Mouse (Mus musculus): ENCODE results near the gene Cog8. TPM values are rescaled to one million over a fixed set of nuclear protein-coding genes. Genes with fewer than 3 reads are reported as not detected.
"Not testable (repeated sequence)": the region's sequence is repeated elsewhere in the genome, so short reads cannot be mapped to it uniquely, and the experiment has no call there.

The Cog8 gene
- polyA plus RNA-seq, 1 experiment from 2014 or later = 24.3 TPM

- WGBS = 1% methylated on average over 80 of the region's 87 CpGs
- Histone ChIP-seq H3K9ac (replicated peaks; ENCODE audit: low read depth) (peak within 1 kb of the TSS; percentile 65), H3K36me3 (ENCODE audit: insufficient read depth, low read length) (peaks cover 38% of the 10 kb centered on the region; the same call in 1 of the 2 replicates), H3K27me3 (replicated peaks; ENCODE audit: insufficient read depth, low read length) (no peaks in the 10 kb centered on the region), H3K4me3 (ENCODE audit: low read depth, low read length) (peak within 1 kb of the TSS; percentile 91), H3K4me1 (ENCODE audit: insufficient read depth, low read depth, low read length) (no peaks in the 10 kb centered on the region), H3K4me2 (replicated peaks; ENCODE audit: low read depth, low read length) (peak within 1 kb of the TSS; percentile 91), H3K9me3 (ENCODE audit: low read length) (no peaks in the 10 kb centered on the region), H3K27ac (ENCODE audit: low read length) (peak within 1 kb of the TSS; percentile 88)
- ATAC-seq (peak; percentile 92), DNase-seq (ENCODE audit: low spot score) (peak; percentile 87)
- TF ChIP-seq EP300 (IDR thresholded peaks at IDR 0.05) (no peak), CTCF (IDR thresholded peaks at IDR 0.05) (no peak; the same call in 1 of the 2 replicates)
Observed at GRCm38 (mm10) chr8:107048061-107048941, 8.2 kb downstream of the Cog8 start, which contains the start of gene Pdf. Gene Pdf, minus strand, starts transcription at chr8:107048614.

DNA sequence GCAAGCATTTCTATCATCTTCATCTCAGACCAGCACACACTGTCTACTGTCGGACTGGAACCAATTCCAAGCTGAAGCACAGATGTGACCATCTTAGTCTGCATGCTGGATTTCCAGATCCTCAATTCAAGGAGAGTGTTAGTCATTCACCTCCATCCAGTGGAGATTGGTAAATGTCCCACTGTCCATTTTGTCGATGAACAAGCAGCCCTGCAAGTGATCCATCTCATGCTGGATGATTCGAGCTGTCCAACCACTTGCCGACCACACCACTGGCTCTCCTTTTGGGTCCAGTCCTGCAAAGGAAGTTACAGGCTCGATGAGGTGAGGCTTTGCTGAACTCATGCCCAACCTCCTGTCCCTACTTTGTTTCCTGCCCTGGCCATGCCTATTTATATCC, 9.5 kb downstream of the Cog8 start:
- no peak for DNase-seq (ENCODE audit: low spot score)
- ATAC-seq = no peak
- Histone ChIP-seq H3K36me3 (ENCODE audit: insufficient read depth, low read length) (peaks cover 40% of the 10 kb centered on the region; the same call in 1 of the 2 replicates), H3K4me3 (ENCODE audit: low read depth, low read length) (no peak overlapping the region), H3K9me3 (ENCODE audit: low read length) (no peaks in the 10 kb centered on the region), H3K9ac (replicated peaks; ENCODE audit: low read depth) (no peak overlapping the region), H3K27ac (ENCODE audit: low read length) (no peak overlapping the region), H3K27me3 (replicated peaks; ENCODE audit: insufficient read depth, low read length) (no peaks in the 10 kb centered on the region), H3K4me2 (replicated peaks; ENCODE audit: low read depth, low read length) (peak overlapping the region; percentile 91; the same call in 1 of the 2 replicates), H3K4me1 (ENCODE audit: insufficient read depth, low read depth, low read length) (no peaks in the 10 kb centered on the region)
- 80% methylated on average over 5 of the region's 5 CpGs for WGBS
- no peak for TF ChIP-seq CTCF (IDR thresholded peaks at IDR 0.05)

GRCm38 (mm10) chr8:107045478-107045877, 11.0 kb downstream of the Cog8 start:
- no peak for DNase-seq (ENCODE audit: low spot score)
- Histone ChIP-seq H3K4me2 (replicated peaks; ENCODE audit: low read depth, low read length) (no peak overlapping the region), H3K4me3 (ENCODE audit: low read depth, low read length) (no peak overlapping the region), H3K27me3 (replicated peaks; ENCODE audit: insufficient read depth, low read length) (no peaks in the 10 kb centered on the region), H3K4me1 (ENCODE audit: insufficient read depth, low read depth, low read length) (no peaks in the 10 kb centered on the region), H3K9ac (replicated peaks; ENCODE audit: low read depth) (no peak overlapping the region), H3K9me3 (ENCODE audit: low read length) (no peaks in the 10 kb centered on the region), H3K27ac (ENCODE audit: low read length) (no peak overlapping the region), H3K36me3 (ENCODE audit: insufficient read depth, low read length) (peaks cover 48% of the 10 kb centered on the region; the same call in 1 of the 2 replicates)
- no peak for ATAC-seq
- 91% methylated on average over 6 of the region's 6 CpGs for WGBS
- TF ChIP-seq EP300 (IDR thresholded peaks at IDR 0.05) = no peak
- no peak for TF ChIP-seq CTCF (IDR thresholded peaks at IDR 0.05)

- ATAC-seq = no peak
- Histone ChIP-seq H3K4me2 (replicated peaks; ENCODE audit: low read depth, low read length) (no peak overlapping the region), H3K27me3 (replicated peaks; ENCODE audit: insufficient read depth, low read length) (no peaks in the 10 kb centered on the region), H3K9ac (replicated peaks; ENCODE audit: low read depth) (no peak overlapping the region), H3K36me3 (ENCODE audit: insufficient read depth, low read length) (peaks cover 52% of the 10 kb centered on the region; the same call in 1 of the 2 replicates), H3K27ac (ENCODE audit: low read length) (no peak overlapping the region), H3K4me1 (ENCODE audit: insufficient read depth, low read depth, low read length) (no peaks in the 10 kb centered on the region), H3K9me3 (ENCODE audit: low read length) (no peaks in the 10 kb centered on the region), H3K4me3 (ENCODE audit: low read depth, low read length) (no peak overlapping the region)
- TF ChIP-seq CTCF (IDR thresholded peaks at IDR 0.05) (no peak), EP300 (IDR thresholded peaks at IDR 0.05) (no peak)
- WGBS = 72% methylated on average over 7 of the region's 7 CpGs
- no peak for DNase-seq (ENCODE audit: low spot score)
Observed at GRCm38 (mm10) chr8:107040632-107041031, 15.9 kb downstream of the Cog8 start.

GRCm38 (mm10) chr8:107036626-107037025, 19.9 kb downstream of the Cog8 start:
- ATAC-seq = peak; percentile 40; the same call in 1 of the 2 replicates
- TF ChIP-seq EP300 (IDR thresholded peaks at IDR 0.05) (no peak), CTCF (IDR thresholded peaks at IDR 0.05) (no peak)
- Histone ChIP-seq H3K27me3 (replicated peaks; ENCODE audit: insufficient read depth, low read length) (no peaks in the 10 kb centered on the region), H3K27ac (ENCODE audit: low read length) (no peak overlapping the region), H3K9me3 (ENCODE audit: low read length) (no peaks in the 10 kb centered on the region), H3K9ac (replicated peaks; ENCODE audit: low read depth) (no peak overlapping the region), H3K4me3 (ENCODE audit: low read depth, low read length) (no peak overlapping the region), H3K4me1 (ENCODE audit: insufficient read depth, low read depth, low read length) (peaks cover 6% of the 10 kb centered on the region; the same call in 1 of the 2 replicates), H3K36me3 (ENCODE audit: insufficient read depth, low read length) (peaks cover 16% of the 10 kb centered on the region; the same call in 1 of the 2 replicates), H3K4me2 (replicated peaks; ENCODE audit: low read depth, low read length) (no peak overlapping the region)
- no peak for DNase-seq (ENCODE audit: low spot score)
- 58% methylated on average over 8 of the region's 8 CpGs for WGBS

GRCm38 (mm10) chr8:107035641-107036040, 20.8 kb downstream of the Cog8 start:
- ATAC-seq = no peak
- Histone ChIP-seq H3K9me3 (ENCODE audit: low read length) (no peaks in the 10 kb centered on the region), H3K36me3 (ENCODE audit: insufficient read depth, low read length) (0 out of 2 replicates have a peak, but pooled peaks cover 11% of the 10 kb centered on the region), H3K27ac (ENCODE audit: low read length) (no peak overlapping the region), H3K4me3 (ENCODE audit: low read depth, low read length) (no peak overlapping the region), H3K9ac (replicated peaks; ENCODE audit: low read depth) (no peak overlapping the region), H3K4me2 (replicated peaks; ENCODE audit: low read depth, low read length) (no peak overlapping the region), H3K27me3 (replicated peaks; ENCODE audit: insufficient read depth, low read length) (no peaks in the 10 kb centered on the region), H3K4me1 (ENCODE audit: insufficient read depth, low read depth, low read length) (peaks cover 6% of the 10 kb centered on the region; the same call in 1 of the 2 replicates)
- 85% methylated on average over 3 of the region's 3 CpGs for WGBS
- DNase-seq (ENCODE audit: low spot score) = no peak
- no peak for TF ChIP-seq CTCF (IDR thresholded peaks at IDR 0.05)
- no peak for TF ChIP-seq EP300 (IDR thresholded peaks at IDR 0.05)

DNA sequence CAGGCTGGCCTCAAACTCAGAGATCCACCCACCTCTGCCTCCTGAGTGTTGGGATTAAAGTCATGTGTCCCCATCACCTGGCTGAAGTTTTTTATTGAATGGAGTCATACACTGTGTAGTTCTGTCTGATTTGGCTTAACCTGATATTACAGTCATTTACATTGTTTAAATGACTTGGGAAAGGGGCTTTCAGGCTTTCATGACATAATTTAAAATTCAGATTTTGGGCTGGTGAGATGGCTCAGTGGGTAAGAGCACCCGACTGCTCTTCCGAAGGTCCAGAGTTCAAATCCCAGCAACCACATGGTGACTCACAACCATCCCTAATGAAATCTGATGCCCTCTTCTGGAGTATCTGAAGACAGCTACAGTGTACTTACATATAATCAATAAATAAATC, 22.9 kb downstream of the Cog8 start:
- H3K27me3 ChIP-seq (replicated peaks; ENCODE audit: insufficient read depth, low read length); H3K4me2 ChIP-seq (replicated peaks; ENCODE audit: low read depth, low read length); H3K9me3 ChIP-seq (ENCODE audit: low read length); H3K4me3 ChIP-seq (ENCODE audit: low read depth, low read length); ATAC-seq; H3K9ac ChIP-seq (replicated peaks; ENCODE audit: low read depth); H3K27ac ChIP-seq (ENCODE audit: low read length); H3K4me1 ChIP-seq (ENCODE audit: insufficient read depth, low read depth, low read length); H3K36me3 ChIP-seq (ENCODE audit: insufficient read depth, low read length); DNase-seq (ENCODE audit: low spot score): not testable (repeated sequence)
- 98% methylated on average over 2 of the region's 2 CpGs for WGBS

Data from lung, postnatal 0 days (tissue).